Mouse (Mus musculus) ES-E14 (cell line): ENCODE results near the gene Dnase1l1. TPM values are rescaled to one million over a fixed set of nuclear protein-coding genes. Genes with fewer than 3 reads are reported as not detected.

Experiments used
- DNase-seq: peaks from one replicate; pipeline ENCODE4 v3.0.0-alpha.2; 2013; ENCODE audit warnings: low read depth, low spot score
- H3K27ac ChIP-seq: 2 replicates; pipeline ENCODE4 v1.5.1; 2012; ENCODE audit warnings: low read depth, mild to moderate bottlenecking, low read length, moderate library complexity, mixed read lengths; ENCODE audit not compliant: poor library complexity, insufficient read depth, severe bottlenecking
- H3K36me3 ChIP-seq: 2 replicates; pipeline ENCODE4 v1.6.1; 2012; ENCODE audit warnings: mild to moderate bottlenecking, low read length, moderate library complexity, mixed read lengths; ENCODE audit not compliant: control insufficient read depth, poor library complexity, insufficient read depth, severe bottlenecking
- H3K4me1 ChIP-seq, 2 experiments: fragments of 150-350 bp in 1 of 2; sonication (generic) in 1 of 2; 2 replicates each; pipeline ENCODE4 v1.6.1; 2012; ENCODE audit warnings: low read length in 2 of 2, mild to moderate bottlenecking in 1 of 2, mixed read lengths in 1 of 2; ENCODE audit not compliant: control insufficient read depth in 2 of 2, insufficient read depth in 2 of 2, poor library complexity in 1 of 2
- H3K4me3 ChIP-seq, 2 experiments: fragments of 150-350 bp in 1 of 2; sonication (generic) in 1 of 2; 2 replicates each; pipeline ENCODE4 v1.5.1; 2012; ENCODE audit warnings: low read length in 2 of 2, low read depth in 1 of 2, mild to moderate bottlenecking in 1 of 2, mixed read lengths in 1 of 2; ENCODE audit not compliant: insufficient read depth in 1 of 2, poor library complexity in 1 of 2, severe bottlenecking in 1 of 2
- H3K9ac ChIP-seq: 2 replicates; pipeline ENCODE4 v1.6.1; 2012; ENCODE audit warnings: low read depth, mild to moderate bottlenecking, low read length, mixed read lengths; ENCODE audit not compliant: poor library complexity, insufficient read depth, severe bottlenecking
- H3K9me3 ChIP-seq: fragments of 150-350 bp; sonication (generic); 2 replicates; pipeline ENCODE4 v1.6.1; 2012; ENCODE audit warnings: low read depth, mild to moderate bottlenecking, low read length; ENCODE audit not compliant: control insufficient read depth, insufficient read depth
- CHD2 ChIP-seq: IDR thresholded peaks from 2 replicates; pipeline ENCODE4 v1.6.1; 2014; ENCODE audit warnings: mild to moderate bottlenecking, low read depth, low read length, inconsistent platforms
- HCFC1 ChIP-seq: IDR thresholded peaks from 2 replicates; pipeline ENCODE4 v1.6.1; 2012; ENCODE audit warnings: low read length, inconsistent platforms, borderline replicate concordance; ENCODE audit not compliant: insufficient read depth
- MAFK ChIP-seq: IDR thresholded peaks from 2 replicates; pipeline ENCODE4 v1.6.1; 2014; ENCODE audit warnings: mild to moderate bottlenecking, low read depth, low read length, inconsistent platforms; ENCODE audit not compliant: insufficient read depth
- ZC3H11A ChIP-seq: IDR thresholded peaks from 2 replicates; pipeline ENCODE4 v1.6.1; 2012; ENCODE audit warnings: low read depth, mild to moderate bottlenecking, inconsistent platforms, low read length, borderline replicate concordance
- ZNF384 ChIP-seq: IDR thresholded peaks from 2 replicates; pipeline ENCODE4 v1.6.1; 2012; ENCODE audit warnings: low read depth, low read length, inconsistent platforms
- in situ Hi-C, 2 experiments: fragments of 600-800 bp; cut with MboI; formaldehyde crosslinking; loops; one replicate each; pipeline ENCODE4 v1.15.1; 2025; ENCODE audit warnings: low sequenced_read_pairs in 2 of 2, inconsistent platforms in 1 of 2; ENCODE audit not compliant: unreplicated experiment in 2 of 2
- total RNA-seq: library from RNA; depleted of rRNA; stranded (reverse); fragments of 300-350 nt; gene quantifications from 2 replicates; pipeline ENCODE4 v1.2.3, GENCODE M21; 2012; rRNA removed

Dnase1l1 gene
- total RNA-seq, 1 experiment: 3.9 TPM

DNA sequence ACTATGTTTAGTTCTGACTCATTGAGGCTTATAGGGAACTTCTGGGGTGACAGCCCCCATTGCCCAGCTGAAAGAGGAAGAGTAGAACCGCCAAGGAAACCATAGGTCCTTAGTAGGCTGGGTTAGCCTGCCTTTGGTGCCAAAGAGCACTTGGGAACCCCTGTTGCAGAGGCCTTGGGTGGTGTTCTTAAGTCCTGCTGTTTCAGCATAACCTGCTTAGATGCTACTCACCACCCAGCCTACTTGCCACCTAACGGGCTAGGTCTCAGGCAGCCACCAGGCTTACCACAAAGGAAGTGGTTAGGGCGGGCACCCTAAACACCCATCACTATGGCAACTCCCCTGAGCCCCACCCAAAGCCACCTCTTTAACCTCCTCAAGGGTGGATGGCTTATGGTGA lies 38.3 kb downstream of the Dnase1l1 start:
- H3K9me3 ChIP-seq: no peaks in the 10 kb centered on the region
- no peak for DNase-seq
- in situ Hi-C loops: loop anchor here (10.0 to 25.0 kb wide), 2 partner anchors 171 to 282 kb away; partner anchors contain the start of gene Hcfc1 (in 1 of the 2)
- no peaks in the 10 kb centered on the region for H3K4me1 ChIP-seq
- peak overlapping the region; percentile 33 to 51; a peak in 1 of 4 replicates for H3K4me3 ChIP-seq
- peaks cover 46% of the 10 kb centered on the region for H3K36me3 ChIP-seq
- H3K9ac ChIP-seq: no peak overlapping the region
- no peak overlapping the region for H3K27ac ChIP-seq
- no peak for TF ChIP-seq ZC3H11A
- TF ChIP-seq MAFK: no peak
- TF ChIP-seq CHD2: no peak

DNA sequence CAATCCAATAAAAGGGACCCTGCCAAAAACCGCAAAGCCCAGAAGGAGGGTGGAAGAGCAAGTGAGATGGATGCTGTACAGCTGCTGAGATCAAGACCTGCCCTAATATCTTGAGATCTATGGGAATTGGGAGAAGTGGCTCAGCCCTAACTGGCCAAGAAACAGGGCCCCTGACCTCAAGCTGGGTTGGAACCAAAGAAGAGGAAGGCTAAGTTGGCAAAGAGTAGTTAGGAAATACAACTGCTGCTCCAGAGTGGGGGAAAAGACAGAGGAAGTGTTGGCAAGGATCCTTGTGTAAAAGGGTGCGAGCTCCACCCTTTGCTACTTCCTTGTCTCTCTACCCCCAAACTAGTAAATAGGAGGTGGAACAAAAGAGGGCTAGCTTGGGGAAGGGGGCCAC lies 38.7 kb downstream of the Dnase1l1 start:
- Histone ChIP-seq H3K9ac (no peak overlapping the region), H3K27ac (no peak overlapping the region), H3K4me3 (no peak overlapping the region), H3K36me3 (peaks cover 46% of the 10 kb centered on the region), H3K4me1 (no peaks in the 10 kb centered on the region), H3K9me3 (no peaks in the 10 kb centered on the region)
- no peak for DNase-seq
- in situ Hi-C loops: loop anchor here (10.0 to 25.0 kb wide), 2 partner anchors 171 to 281 kb away; partner anchors contain the start of gene Hcfc1 (in 1 of the 2)
- TF ChIP-seq HCFC1 (no peak), ZNF384 (no peak), CHD2 (no peak), ZC3H11A (no peak), MAFK (no peak)

DNA sequence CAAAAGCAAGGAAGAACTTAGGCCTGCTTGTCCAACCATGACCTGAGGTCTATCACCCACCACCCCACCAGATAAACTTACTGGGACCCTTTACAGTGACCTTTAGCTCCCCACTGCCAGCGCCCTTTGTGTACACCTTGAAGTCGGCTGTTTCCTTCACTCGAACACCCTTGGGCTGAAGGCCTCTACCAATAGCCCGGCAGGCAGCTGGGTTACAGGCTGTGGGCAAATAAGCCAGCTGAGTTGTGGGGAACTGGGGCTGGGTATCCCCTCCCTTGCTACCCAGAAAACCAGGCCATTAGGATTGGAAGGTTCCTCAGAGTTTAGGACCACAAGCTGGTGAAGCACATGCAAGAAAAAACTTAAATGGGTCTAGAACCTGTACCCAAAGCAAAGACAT lies 41.8 kb downstream of the Dnase1l1 start:
- Histone ChIP-seq H3K4me3 (no peak overlapping the region), H3K9me3 (no peaks in the 10 kb centered on the region), H3K4me1 (no peaks in the 10 kb centered on the region), H3K36me3 (peaks cover 69% of the 10 kb centered on the region), H3K27ac (no peak overlapping the region), H3K9ac (no peak overlapping the region)
- in situ Hi-C loops: loop anchor here (10.0 to 25.0 kb wide), 2 partner anchors 174 to 278 kb away; partner anchors contain the start of gene Hcfc1 (in 1 of the 2)
- TF ChIP-seq CHD2 (no peak), HCFC1 (no peak), ZC3H11A (no peak), MAFK (no peak), ZNF384 (no peak)
- no peak for DNase-seq

DNA sequence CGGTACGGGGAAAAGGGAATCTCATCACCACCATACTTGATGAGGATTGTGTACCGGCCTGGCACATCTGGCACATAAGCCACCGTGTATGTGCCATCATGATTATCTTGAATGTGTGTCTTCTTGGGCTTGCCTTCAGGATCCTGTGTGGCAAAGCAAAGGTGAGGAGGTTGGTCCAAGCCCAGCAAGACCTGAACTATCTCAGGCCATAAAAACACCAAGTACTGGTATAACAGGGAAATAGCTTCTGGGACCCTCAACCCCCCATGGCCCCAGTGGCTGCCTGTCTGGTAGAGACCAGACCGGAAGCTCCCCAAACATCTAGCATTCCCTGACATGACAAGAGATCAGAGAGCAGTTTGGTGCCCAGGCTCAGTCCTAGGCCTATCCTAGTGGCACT lies 48.9 kb downstream of the Dnase1l1 start:
- no peak overlapping the region for H3K4me3 ChIP-seq
- no peak for DNase-seq
- no peak overlapping the region for H3K9ac ChIP-seq
- TF ChIP-seq HCFC1 (no peak), CHD2 (no peak), MAFK (no peak), ZNF384 (no peak), ZC3H11A (no peak)
- H3K27ac ChIP-seq: no peak overlapping the region
- H3K9me3 ChIP-seq: no peaks in the 10 kb centered on the region
- in situ Hi-C loops: loop anchor here (5.0 to 25.0 kb wide), 2 partner anchors 51 to 271 kb away; partner anchors contain the start of gene Hcfc1 (in 1 of the 2)
- H3K36me3 ChIP-seq: peaks cover 82% of the 10 kb centered on the region
- no peaks in the 10 kb centered on the region for H3K4me1 ChIP-seq

DNA sequence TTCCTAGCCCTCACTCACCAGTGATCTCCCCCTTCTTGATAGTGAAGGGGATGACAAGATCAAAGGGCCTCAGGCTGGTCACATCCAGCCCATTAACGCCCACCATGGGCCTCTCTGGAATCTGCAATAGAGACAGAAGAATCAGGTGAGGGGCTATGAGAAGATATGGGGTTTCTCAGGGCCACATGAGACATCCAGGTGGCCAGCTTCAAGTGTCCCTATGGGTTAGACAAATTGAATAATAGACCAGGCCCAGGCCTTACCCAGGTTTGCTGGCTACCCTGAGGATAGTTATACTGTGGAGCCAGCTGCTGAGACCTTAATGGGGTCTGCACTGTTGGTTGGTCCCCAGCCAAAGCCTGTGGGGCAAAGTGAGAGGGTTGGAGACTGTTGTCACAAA lies 52.1 kb downstream of the Dnase1l1 start:
- no peak overlapping the region for H3K9ac ChIP-seq
- H3K9me3 ChIP-seq: no peaks in the 10 kb centered on the region
- in situ Hi-C loops: loop anchor here (5.0 to 25.0 kb wide), 2 partner anchors 48 to 268 kb away; partner anchors contain the start of gene Hcfc1 (in 1 of the 2)
- H3K36me3 ChIP-seq: peaks cover 82% of the 10 kb centered on the region
- no peak for TF ChIP-seq MAFK
- TF ChIP-seq ZC3H11A: no peak
- no peak for TF ChIP-seq CHD2
- TF ChIP-seq ZNF384: no peak
- TF ChIP-seq HCFC1: no peak
- no peaks in the 10 kb centered on the region for H3K4me1 ChIP-seq
- no peak overlapping the region for H3K4me3 ChIP-seq
- no peak overlapping the region for H3K27ac ChIP-seq
- DNase-seq: no peak

Other genes starting within 250 kb of the Dnase1l1 start
- gene Opn1mw, start 154.9 kb downstream of the Dnase1l1 start, total RNA-seq: not detected in 2 replicates
- 9.6 and 10.4 TPM in 2 replicates for gene Mecp2, start 147.0 kb downstream of the Dnase1l1 start, total RNA-seq
- gene Tex28, start 114.5 kb downstream of the Dnase1l1 start, total RNA-seq: not detected in 2 replicates
- gene Tktl1, start 105.1 kb downstream of the Dnase1l1 start, total RNA-seq: 0.42 and 0.89 TPM in 2 replicates
- gene Flna, start 32.5 kb downstream of the Dnase1l1 start, total RNA-seq: 687 and 844 TPM in 2 replicates
- 44.3 and 59.0 TPM in 2 replicates for gene Emd, start 27.6 kb downstream of the Dnase1l1 start, total RNA-seq
- gene Rpl10, start 11.5 kb downstream of the Dnase1l1 start, total RNA-seq: 2,135 and 2,379 TPM in 2 replicates
- 32.8 and 49.3 TPM in 2 replicates for gene Taz, start 425 bp downstream of the Dnase1l1 start, total RNA-seq
- gene Atp6ap1, start 14.8 kb upstream of the Dnase1l1 start, total RNA-seq: 102 and 129 TPM in 2 replicates
- gene Gdi1, start 22.7 kb upstream of the Dnase1l1 start, total RNA-seq: 53.1 and 75.7 TPM in 2 replicates
- gene Fam50a, start 30.7 kb upstream of the Dnase1l1 start, total RNA-seq: 27.7 and 33.6 TPM in 2 replicates
- gene Plxna3, start 46.7 kb upstream of the Dnase1l1 start, total RNA-seq: 17.8 and 30.5 TPM in 2 replicates
- gene Lage3, start 71.3 kb upstream of the Dnase1l1 start, total RNA-seq: 64.6 and 71.1 TPM in 2 replicates
- 15.3 and 17.5 TPM in 2 replicates for gene Ubl4a, start 90.9 kb upstream of the Dnase1l1 start, total RNA-seq
- 8.4 and 11.4 TPM in 2 replicates for gene Slc10a3, start 91.0 kb upstream of the Dnase1l1 start, total RNA-seq
- 8.9 and 9.6 TPM in 2 replicates for gene Fam3a, start 110.9 kb upstream of the Dnase1l1 start, total RNA-seq
- 15.4 and 25.3 TPM in 2 replicates for gene Ikbkg, start 111.0 kb upstream of the Dnase1l1 start, total RNA-seq
- gene G6pdx, start 146.9 kb upstream of the Dnase1l1 start, total RNA-seq: 30.1 and 30.3 TPM in 2 replicates
- 1.3 and 4.7 TPM in 2 replicates for gene Gm6880, start 199.1 kb upstream of the Dnase1l1 start, total RNA-seq